Mouse (Mus musculus) neural tube, embryonic 13.5 days (tissue): ENCODE measurements around the gene Neurl2. TPM values are rescaled to one million over a fixed set of nuclear protein-coding genes. Genes with fewer than 3 reads are reported as not detected.
A peak's percentile ranks its signal among the peaks of the same experiment; 100 is the strongest.

Experiments
- ATAC-seq: fragments of 200-750 bp; cut with Nextera tagmentation; 2 replicates; pipeline ENCODE4 v1.8.0; 2017; ENCODE audit warnings: low read depth, mild to moderate bottlenecking, moderate TSS enrichment, moderate library complexity
- H3K27ac ChIP-seq: fragments of 300-500 bp; sonication (generic); replicated peaks from 2 replicates; pipeline ENCODE4 v1.5.1; 2015; ENCODE audit warnings: moderate library complexity, mild to moderate bottlenecking, inconsistent platforms
- H3K27me3 ChIP-seq: fragments of 300-500 bp; sonication (generic); 2 replicates; pipeline ENCODE4 v1.6.1; 2015; ENCODE audit warnings: mild to moderate bottlenecking, inconsistent platforms
- H3K36me3 ChIP-seq: fragments of 300-500 bp; sonication (generic); 2 replicates; pipeline ENCODE4 v1.6.1; 2015; ENCODE audit warnings: mild to moderate bottlenecking, inconsistent platforms
- H3K4me1 ChIP-seq: fragments of 300-500 bp; sonication (generic); replicated peaks from 2 replicates; pipeline ENCODE4 v1.6.1; 2015; ENCODE audit warnings: inconsistent platforms
- H3K4me2 ChIP-seq: fragments of 300-500 bp; sonication (generic); 2 replicates; pipeline ENCODE4 v1.6.1; 2015; ENCODE audit warnings: inconsistent platforms, mild to moderate bottlenecking, moderate library complexity
- H3K4me3 ChIP-seq: fragments of 300-500 bp; sonication (generic); 2 replicates; pipeline ENCODE4 v1.5.1; 2015; ENCODE audit warnings: mild to moderate bottlenecking, inconsistent platforms
- H3K9ac ChIP-seq: fragments of 300-500 bp; sonication (generic); 2 replicates; pipeline ENCODE4 v1.6.1; 2015; ENCODE audit warnings: moderate library complexity, mild to moderate bottlenecking, inconsistent platforms
- H3K9me3 ChIP-seq: fragments of 300-500 bp; sonication (generic); 2 replicates; pipeline ENCODE4 v1.6.1; 2016; ENCODE audit warnings: inconsistent platforms
- WGBS: fragments of 180-500 bp; shearing (Covaris S2); methylation state at CpG from one replicate; pipeline ENCODE4 v1.1.7; 2015; 5-methylcytosine and 5-hydroxymethylcytosine counted together
- polyA plus RNA-seq: library from polyadenylated mRNA; unstranded; fragments of >200 nt; fragmentation: Nextera tagmentation; extraction: Ambion mirVana; gene quantifications from 2 replicates; pipeline ENCODE4 v1.2.1, GENCODE M21; 2015

Neurl2 gene
- polyA plus RNA-seq, 1 experiment from 2014 or later = 4.9 TPM

GRCm38 (mm10) chr2:164827146-164827850, 6.0 kb downstream of the Neurl2 start:
- Histone ChIP-seq H3K9me3 (no peaks in the 10 kb centered on the region), H3K4me3 (no peak overlapping the region), H3K4me2 (no peak overlapping the region), H3K36me3 (peaks cover 46% of the 10 kb centered on the region), H3K4me1 (peaks cover 26% of the 10 kb centered on the region), H3K27ac (no peak overlapping the region), H3K9ac (no peak overlapping the region), H3K27me3 (no peaks in the 10 kb centered on the region)
- no peak for ATAC-seq
- WGBS = 91% methylated on average over 16 of the region's 16 CpGs

GRCm38 (mm10) chr2:164825521-164825920, 7.7 kb downstream of the Neurl2 start:
- no peaks in the 10 kb centered on the region for H3K27me3 ChIP-seq
- WGBS = 95% methylated on average over 17 of the region's 17 CpGs
- H3K36me3 ChIP-seq = peaks cover 62% of the 10 kb centered on the region
- peaks cover 28% of the 10 kb centered on the region for H3K4me1 ChIP-seq
- no peak overlapping the region for H3K9ac ChIP-seq
- no peak overlapping the region for H3K27ac ChIP-seq
- no peak for ATAC-seq
- no peak overlapping the region for H3K4me3 ChIP-seq
- no peak overlapping the region for H3K4me2 ChIP-seq
- H3K9me3 ChIP-seq = no peaks in the 10 kb centered on the region

GRCm38 (mm10) chr2:164823969-164824368, 9.3 kb downstream of the Neurl2 start:
- H3K36me3 ChIP-seq = peaks cover 71% of the 10 kb centered on the region
- 93% methylated on average over 4 of the region's 4 CpGs for WGBS

GRCm38 (mm10) chr2:164823181-164823585, 10.1 kb downstream of the Neurl2 start:
- Histone ChIP-seq H3K4me3 (peak overlapping the region; percentile 68), H3K4me1 (peaks cover 28% of the 10 kb centered on the region), H3K36me3 (peaks cover 63% of the 10 kb centered on the region), H3K27me3 (no peaks in the 10 kb centered on the region), H3K9ac (peak overlapping the region; percentile 76), H3K9me3 (no peaks in the 10 kb centered on the region), H3K4me2 (peak overlapping the region; percentile 56), H3K27ac (peak overlapping the region; percentile 92)
- ATAC-seq = peak; percentile 86
- WGBS = 2% methylated on average over 10 of the region's 10 CpGs

More at GRCm38 (mm10) chr2:164823969-164824368, 9.3 kb downstream of the Neurl2 start:
- Histone ChIP-seq H3K4me2 (peak overlapping the region; percentile 56), H3K4me1 (peaks cover 28% of the 10 kb centered on the region), H3K4me3 (peak overlapping the region; percentile 68; the same call in 1 of the 2 replicates), H3K9ac (no peak overlapping the region), H3K27me3 (no peaks in the 10 kb centered on the region), H3K9me3 (no peaks in the 10 kb centered on the region), H3K27ac (no peak overlapping the region)
- ATAC-seq = no peak

GRCm38 (mm10) chr2:164822636-164823165, 10.6 kb downstream of the Neurl2 start, which contains the start of gene Zswim1:
Zswim1 (plus strand) TSS chr2:164822686.
- peak within 1 kb of the TSS; percentile 56 for H3K4me2 ChIP-seq
- peak within 1 kb of the TSS; percentile 76 for H3K9ac ChIP-seq
- H3K27ac ChIP-seq = peak within 1 kb of the TSS; percentile 92
- no peaks in the 10 kb centered on the region for H3K27me3 ChIP-seq
- no peaks in the 10 kb centered on the region for H3K9me3 ChIP-seq
- peaks cover 62% of the 10 kb centered on the region for H3K36me3 ChIP-seq
- peak within 1 kb of the TSS; percentile 68 for H3K4me3 ChIP-seq
- H3K4me1 ChIP-seq = peaks cover 28% of the 10 kb centered on the region
- 2% methylated on average over 32 of the region's 32 CpGs for WGBS
- peak; percentile 99 for ATAC-seq

- 86% methylated on average over 6 of the region's 6 CpGs for WGBS
- no peaks in the 10 kb centered on the region for H3K9me3 ChIP-seq
- no peak for ATAC-seq
- H3K4me2 ChIP-seq = no peak overlapping the region
- H3K36me3 ChIP-seq = peaks cover 47% of the 10 kb centered on the region
- no peak overlapping the region for H3K4me3 ChIP-seq
- no peaks in the 10 kb centered on the region for H3K27me3 ChIP-seq
- H3K27ac ChIP-seq = no peak overlapping the region
- H3K9ac ChIP-seq = no peak overlapping the region
- H3K4me1 ChIP-seq = peaks cover 24% of the 10 kb centered on the region
Measured at GRCm38 (mm10) chr2:164821060-164821459, 12.2 kb downstream of the Neurl2 start.

- H3K27me3 ChIP-seq = no peaks in the 10 kb centered on the region
- ATAC-seq = no peak
- peaks cover 5% of the 10 kb centered on the region for H3K4me1 ChIP-seq
- H3K9ac ChIP-seq = no peak overlapping the region
- H3K4me2 ChIP-seq = no peak overlapping the region
- no peak overlapping the region for H3K27ac ChIP-seq
- 83% methylated on average over 5 of the region's 5 CpGs for WGBS
- peaks cover 46% of the 10 kb centered on the region for H3K36me3 ChIP-seq
- no peak overlapping the region for H3K4me3 ChIP-seq
- no peaks in the 10 kb centered on the region for H3K9me3 ChIP-seq
Measured at GRCm38 (mm10) chr2:164817703-164818102, 15.6 kb downstream of the Neurl2 start.

GRCm38 (mm10) chr2:164817206-164817605, 16.1 kb downstream of the Neurl2 start:
- 77% methylated on average over 6 of the region's 6 CpGs for WGBS
- H3K4me3 ChIP-seq = no peak overlapping the region
- ATAC-seq = no peak

GRCm38 (mm10) chr2:164815821-164816220, 17.4 kb downstream of the Neurl2 start:
- Histone ChIP-seq H3K27me3 (no peaks in the 10 kb centered on the region), H3K9me3 (no peaks in the 10 kb centered on the region), H3K4me1 (no peaks in the 10 kb centered on the region), H3K4me2 (no peak overlapping the region), H3K27ac (no peak overlapping the region), H3K9ac (no peak overlapping the region), H3K4me3 (no peak overlapping the region), H3K36me3 (peaks cover 38% of the 10 kb centered on the region)
- ATAC-seq = no peak
- WGBS = 90% methylated on average over 8 of the region's 8 CpGs

More at GRCm38 (mm10) chr2:164817206-164817605, 16.1 kb downstream of the Neurl2 start:
- no peaks in the 10 kb centered on the region for H3K27me3 ChIP-seq
- no peaks in the 10 kb centered on the region for H3K9me3 ChIP-seq
- H3K9ac ChIP-seq = no peak overlapping the region
- no peak overlapping the region for H3K27ac ChIP-seq
- peaks cover 51% of the 10 kb centered on the region for H3K36me3 ChIP-seq
- H3K4me2 ChIP-seq = no peak overlapping the region
- H3K4me1 ChIP-seq = peaks cover 2% of the 10 kb centered on the region

- 92% methylated on average over 5 of the region's 5 CpGs for WGBS
- ATAC-seq = no peak
Measured at GRCm38 (mm10) chr2:164815348-164815747, 17.9 kb downstream of the Neurl2 start.

GRCm38 (mm10) chr2:164813557-164813956, 19.7 kb downstream of the Neurl2 start:
- Histone ChIP-seq H3K4me1 (no peaks in the 10 kb centered on the region), H3K36me3 (peaks cover 37% of the 10 kb centered on the region), H3K9me3 (no peaks in the 10 kb centered on the region), H3K9ac (no peak overlapping the region), H3K27me3 (no peaks in the 10 kb centered on the region), H3K27ac (no peak overlapping the region), H3K4me2 (no peak overlapping the region), H3K4me3 (no peak overlapping the region)
- ATAC-seq = no peak
- 58% methylated on average over 2 of the region's 2 CpGs for WGBS

More at GRCm38 (mm10) chr2:164815348-164815747, 17.9 kb downstream of the Neurl2 start:
- Histone ChIP-seq H3K36me3 (peaks cover 34% of the 10 kb centered on the region), H3K9me3 (no peaks in the 10 kb centered on the region), H3K4me2 (no peak overlapping the region), H3K27ac (no peak overlapping the region), H3K4me3 (no peak overlapping the region), H3K27me3 (no peaks in the 10 kb centered on the region), H3K9ac (no peak overlapping the region), H3K4me1 (no peaks in the 10 kb centered on the region)

GRCm38 (mm10) chr2:164806614-164807013, 26.6 kb downstream of the Neurl2 start:
- Histone ChIP-seq H3K4me1 (peaks cover 40% of the 10 kb centered on the region), H3K27ac (no peak overlapping the region), H3K36me3 (peaks cover 18% of the 10 kb centered on the region; the same call in 1 of the 2 replicates), H3K9ac (no peak overlapping the region), H3K9me3 (no peaks in the 10 kb centered on the region), H3K4me2 (peak overlapping the region; percentile 84), H3K27me3 (no peaks in the 10 kb centered on the region), H3K4me3 (peak overlapping the region; percentile 80; the same call in 1 of the 2 replicates)
- 88% methylated on average over 7 of the region's 7 CpGs for WGBS
- ATAC-seq = no peak
